Mouse (Mus musculus): ENCODE data around the gene Lingo3. TPM values are rescaled to one million over a fixed set of nuclear protein-coding genes. Genes with fewer than 3 reads are reported as not detected.

Lingo3 gene
- polyA plus RNA-seq, 1 experiment: not detected

GRCm38 (mm10) chr10:80793033-80793784 is 50.6 kb downstream of the Lingo3 start:
- Histone ChIP-seq H3K4me3 (replicated peaks) (no peak overlapping the region), H3K36me3 (ENCODE audit: control insufficient read depth) (peaks cover 91% of the 10 kb centered on the region)

GRCm38 (mm10) chr10:80792175-80793032 is 51.4 kb downstream of the Lingo3 start:
- Histone ChIP-seq H3K36me3 (ENCODE audit: control insufficient read depth) (peaks cover 99% of the 10 kb centered on the region), H3K4me1 (ENCODE audit: control insufficient read depth) (peaks cover 34% of the 10 kb centered on the region), H3K9me3 (ENCODE audit: control insufficient read depth, low read length) (no peaks in the 10 kb centered on the region), H3K27me3 (ENCODE audit: control insufficient read depth) (no peaks in the 10 kb centered on the region), H3K4me3 (replicated peaks) (no peak overlapping the region)
- TF ChIP-seq GATA1 (IDR thresholded peaks at IDR 0.05; ENCODE audit: low read length) (no peak), TAL1 (IDR thresholded peaks at IDR 0.05; ENCODE audit: low read length) (no peak)

More at GRCm38 (mm10) chr10:80793033-80793784, 50.6 kb downstream of the Lingo3 start:
- Histone ChIP-seq H3K27me3 (ENCODE audit: control insufficient read depth) (no peaks in the 10 kb centered on the region), H3K9me3 (ENCODE audit: control insufficient read depth, low read length) (no peaks in the 10 kb centered on the region), H3K4me1 (ENCODE audit: control insufficient read depth) (peaks cover 36% of the 10 kb centered on the region)
- TF ChIP-seq GATA1 (IDR thresholded peaks at IDR 0.05; ENCODE audit: low read length) (no peak), TAL1 (IDR thresholded peaks at IDR 0.05; ENCODE audit: low read length) (no peak)

DNA sequence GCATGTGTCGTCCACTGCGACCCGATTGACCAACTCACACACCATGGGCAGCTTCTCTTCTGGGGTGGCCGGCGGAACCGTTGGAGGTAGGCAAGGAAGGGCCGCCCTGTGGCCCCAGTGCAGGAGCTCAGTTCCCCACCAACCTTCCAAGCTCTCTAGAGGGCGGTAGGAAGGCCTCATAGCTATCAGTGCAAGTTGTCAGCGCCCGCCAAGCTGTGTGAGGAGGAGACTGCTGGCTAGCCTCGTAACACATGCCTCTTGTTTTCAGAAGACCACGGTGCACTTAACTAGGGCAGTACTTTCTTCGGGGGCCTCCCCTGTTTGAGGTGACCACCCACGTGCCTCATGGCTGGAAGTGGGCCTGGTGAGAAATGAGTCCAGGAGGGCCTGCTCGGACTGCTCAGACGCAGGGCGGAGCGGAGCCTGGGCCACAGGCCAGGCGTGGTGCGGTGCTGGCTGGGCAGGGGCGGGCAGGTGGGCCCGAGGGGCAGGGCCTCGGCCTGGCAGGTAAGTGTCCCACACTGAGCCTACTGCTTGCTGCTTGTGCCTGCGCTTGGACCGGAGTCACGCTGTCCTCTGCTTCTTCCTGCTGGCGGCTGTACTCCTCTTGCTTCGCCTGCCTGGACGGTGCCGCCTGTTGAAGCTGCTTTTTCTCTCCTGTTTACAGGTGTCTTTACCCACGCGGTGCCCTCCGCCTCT is 52.2 kb downstream of the Lingo3 start:
- H3K36me3 ChIP-seq (ENCODE audit: control insufficient read depth): peaks cover 99% of the 10 kb centered on the region

DNA sequence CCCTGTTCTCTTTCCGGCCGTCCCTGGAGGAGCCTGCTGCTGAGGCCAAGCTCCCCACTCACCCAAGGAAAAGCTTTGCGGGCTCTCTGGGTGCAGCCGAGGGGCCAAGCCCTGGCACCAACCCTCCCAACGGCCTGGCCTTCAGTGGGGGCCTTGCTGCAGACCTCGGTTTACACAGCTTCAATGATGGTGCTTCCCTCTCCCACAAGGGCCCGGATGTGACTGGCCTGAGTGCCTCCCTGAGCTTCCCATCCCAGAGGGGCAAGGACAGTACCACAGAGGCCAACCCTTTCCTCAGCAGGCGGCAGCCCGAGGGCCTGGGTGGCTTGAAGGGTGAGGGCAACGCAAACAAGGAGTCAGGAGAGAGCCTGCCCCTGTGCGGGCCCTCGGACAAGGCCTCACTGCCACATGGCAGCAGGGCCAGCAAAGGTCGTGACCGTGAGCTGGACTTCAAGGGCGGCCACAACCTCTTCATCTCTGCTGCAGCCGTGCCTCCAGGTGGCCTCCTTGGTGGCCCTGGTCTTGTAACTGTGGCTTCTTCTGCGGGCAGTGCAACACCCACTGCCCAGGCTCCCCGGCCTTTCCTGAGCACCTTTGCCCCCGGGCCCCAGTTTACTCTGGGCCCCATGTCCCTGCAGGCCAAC is 53.0 kb downstream of the Lingo3 start:
- H3K4me3 ChIP-seq (replicated peaks): no peak overlapping the region
- peaks cover 99% of the 10 kb centered on the region for H3K36me3 ChIP-seq (ENCODE audit: control insufficient read depth)
- TF ChIP-seq GATA1 (IDR thresholded peaks at IDR 0.05; ENCODE audit: low read length) (no peak), TAL1 (IDR thresholded peaks at IDR 0.05; ENCODE audit: low read length) (no peak)
- no peaks in the 10 kb centered on the region for H3K9me3 ChIP-seq (ENCODE audit: control insufficient read depth, low read length)
- H3K4me1 ChIP-seq (ENCODE audit: control insufficient read depth): peaks cover 18% of the 10 kb centered on the region
- no peaks in the 10 kb centered on the region for H3K27me3 ChIP-seq (ENCODE audit: control insufficient read depth)

More for the DNA sequence above, 52.2 kb downstream of the Lingo3 start:
- no peak overlapping the region for H3K4me3 ChIP-seq (replicated peaks)
- no peaks in the 10 kb centered on the region for H3K27me3 ChIP-seq (ENCODE audit: control insufficient read depth)
- H3K9me3 ChIP-seq (ENCODE audit: control insufficient read depth, low read length): no peaks in the 10 kb centered on the region
- peaks cover 26% of the 10 kb centered on the region for H3K4me1 ChIP-seq (ENCODE audit: control insufficient read depth)
- TF ChIP-seq TAL1 (IDR thresholded peaks at IDR 0.05; ENCODE audit: low read length) (no peak), GATA1 (IDR thresholded peaks at IDR 0.05; ENCODE audit: low read length) (no peak)

DNA sequence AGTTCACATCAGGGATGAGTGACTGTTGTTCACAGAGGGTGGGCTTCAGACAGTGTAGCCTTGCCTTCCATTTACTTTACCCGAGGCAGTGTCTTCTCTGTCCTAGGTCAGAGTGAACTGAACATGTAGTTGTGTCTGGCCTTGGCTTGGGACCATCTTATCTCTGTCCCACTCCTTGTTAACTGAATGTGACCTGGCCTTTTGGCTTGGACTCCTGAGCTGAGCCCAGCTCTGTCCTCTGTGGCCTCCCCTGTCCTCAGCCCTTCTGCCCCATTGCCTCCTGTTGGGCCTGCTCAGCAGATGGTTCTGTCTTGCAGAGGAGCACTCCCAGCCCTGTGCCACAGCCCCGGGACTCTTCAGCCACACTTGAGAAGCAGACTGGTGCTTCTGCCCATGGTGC is 56.3 kb downstream of the Lingo3 start:
- TF ChIP-seq TAL1 (IDR thresholded peaks at IDR 0.05; ENCODE audit: low read length): no peak
- TF ChIP-seq GATA1 (IDR thresholded peaks at IDR 0.05; ENCODE audit: low read length): no peak
- peaks cover 8% of the 10 kb centered on the region for H3K4me1 ChIP-seq (ENCODE audit: control insufficient read depth)
- H3K36me3 ChIP-seq (ENCODE audit: control insufficient read depth): peaks cover 99% of the 10 kb centered on the region

DNA sequence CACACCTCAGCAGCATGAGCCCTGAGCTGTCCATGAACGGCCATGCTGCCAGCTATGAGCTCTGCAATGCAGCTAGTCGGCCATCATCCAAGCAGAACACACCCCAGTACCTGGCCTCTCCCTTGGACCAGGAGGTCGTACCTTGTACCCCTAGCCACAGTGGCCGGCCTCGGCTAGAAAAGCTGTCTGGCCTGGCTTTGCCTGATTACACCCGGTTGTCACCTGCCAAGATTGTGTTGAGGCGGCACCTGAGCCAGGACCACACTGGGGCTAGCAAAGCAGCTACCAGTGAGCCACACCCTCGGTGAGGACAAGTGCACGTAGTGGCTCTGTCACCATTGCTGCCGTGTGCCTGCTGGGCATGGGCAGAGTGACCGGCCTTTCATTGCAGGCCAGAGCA is 57.9 kb downstream of the Lingo3 start:
- H3K9me3 ChIP-seq (ENCODE audit: control insufficient read depth, low read length): no peaks in the 10 kb centered on the region
- H3K4me3 ChIP-seq (replicated peaks): no peak overlapping the region
- H3K4me1 ChIP-seq (ENCODE audit: control insufficient read depth): peaks cover 3% of the 10 kb centered on the region
- no peaks in the 10 kb centered on the region for H3K27me3 ChIP-seq (ENCODE audit: control insufficient read depth)
- no peak for TF ChIP-seq GATA1 (IDR thresholded peaks at IDR 0.05; ENCODE audit: low read length)
- TF ChIP-seq TAL1 (IDR thresholded peaks at IDR 0.05; ENCODE audit: low read length): no peak
- peaks cover 99% of the 10 kb centered on the region for H3K36me3 ChIP-seq (ENCODE audit: control insufficient read depth)

More for the DNA sequence above, 56.3 kb downstream of the Lingo3 start:
- no peaks in the 10 kb centered on the region for H3K9me3 ChIP-seq (ENCODE audit: control insufficient read depth, low read length)
- no peak overlapping the region for H3K4me3 ChIP-seq (replicated peaks)
- H3K27me3 ChIP-seq (ENCODE audit: control insufficient read depth): no peaks in the 10 kb centered on the region

DNA sequence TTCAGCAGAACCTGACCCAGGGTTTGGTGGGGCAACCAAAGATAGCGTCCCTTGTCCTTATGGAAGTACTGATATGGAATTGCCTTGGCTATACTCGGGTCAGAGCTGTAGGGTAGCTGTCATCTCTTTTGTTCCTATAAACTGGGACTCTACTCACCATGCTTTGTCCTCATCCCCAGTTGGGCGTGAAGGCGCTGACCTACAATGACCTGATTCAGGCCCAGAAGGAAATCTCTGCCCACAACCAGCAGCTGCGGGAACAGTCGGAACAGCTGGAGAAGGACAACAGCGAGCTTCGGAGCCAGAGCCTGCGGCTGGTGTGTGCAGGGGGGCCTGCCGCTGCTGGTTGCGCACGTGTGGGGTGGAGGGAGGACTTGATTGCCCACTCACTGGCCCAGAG is 59.0 kb downstream of the Lingo3 start:
- TF ChIP-seq GATA1 (IDR thresholded peaks at IDR 0.05; ENCODE audit: low read length): no peak
- no peak for TF ChIP-seq TAL1 (IDR thresholded peaks at IDR 0.05; ENCODE audit: low read length)
- H3K27me3 ChIP-seq (ENCODE audit: control insufficient read depth): no peaks in the 10 kb centered on the region
- no peaks in the 10 kb centered on the region for H3K9me3 ChIP-seq (ENCODE audit: control insufficient read depth, low read length)
- no peak overlapping the region for H3K4me3 ChIP-seq (replicated peaks)
- H3K4me1 ChIP-seq (ENCODE audit: control insufficient read depth): peaks cover 2% of the 10 kb centered on the region
- H3K36me3 ChIP-seq (ENCODE audit: control insufficient read depth): peaks cover 99% of the 10 kb centered on the region

DNA sequence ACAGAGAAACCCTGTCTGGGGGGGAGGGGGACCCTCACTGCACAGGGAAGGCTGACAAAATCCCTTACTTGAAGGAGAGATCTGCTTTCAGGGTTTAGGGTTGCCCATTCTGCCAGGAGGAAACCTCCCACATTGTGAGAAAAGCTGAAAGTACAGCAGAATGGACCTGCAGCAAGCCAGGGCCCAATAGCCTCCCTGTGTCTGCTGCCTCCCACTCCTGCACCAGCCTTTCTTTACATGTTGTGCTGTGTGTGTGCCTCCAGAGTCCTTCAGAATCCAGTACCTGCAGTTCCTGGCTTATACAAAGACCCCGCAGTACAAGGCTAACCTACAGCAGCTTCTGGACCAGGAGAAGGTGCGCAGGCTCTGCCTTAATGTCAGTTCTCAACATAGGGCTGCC is 59.5 kb downstream of the Lingo3 start:
- Histone ChIP-seq H3K27me3 (ENCODE audit: control insufficient read depth) (no peaks in the 10 kb centered on the region), H3K36me3 (ENCODE audit: control insufficient read depth) (peaks cover 100% of the 10 kb centered on the region), H3K9me3 (ENCODE audit: control insufficient read depth, low read length) (no peaks in the 10 kb centered on the region), H3K4me1 (ENCODE audit: control insufficient read depth) (peaks cover 2% of the 10 kb centered on the region), H3K4me3 (replicated peaks) (no peak overlapping the region)
- TF ChIP-seq TAL1 (IDR thresholded peaks at IDR 0.05; ENCODE audit: low read length) (no peak), GATA1 (IDR thresholded peaks at IDR 0.05; ENCODE audit: low read length) (no peak)

Other genes starting within 250 kb of the Lingo3 start
- 6.8 and 7.3 TPM in 2 replicates for gene Scamp4, start 241.2 kb downstream of the Lingo3 start, polyA plus RNA-seq (2012)
- 4.1 and 6.2 TPM in 2 replicates for gene Adat3, start 241.2 kb downstream of the Lingo3 start, polyA plus RNA-seq (2012)
- 0.07 and 0.12 TPM in 2 replicates for gene Gm49322, start 238.0 kb downstream of the Lingo3 start, polyA plus RNA-seq (2012)
- gene Csnk1g2, start 221.2 kb downstream of the Lingo3 start, polyA plus RNA-seq (2012): 33.9 and 36.6 TPM in 2 replicates
- gene Btbd2, start 187.0 kb downstream of the Lingo3 start, polyA plus RNA-seq (2012): 2.6 and 3.2 TPM in 2 replicates
- 49.1 and 53.2 TPM in 2 replicates for gene Mknk2, start 165.9 kb downstream of the Lingo3 start, polyA plus RNA-seq (2012)
- 1.8 and 2.1 TPM in 2 replicates for gene Mob3a, start 142.1 kb downstream of the Lingo3 start, polyA plus RNA-seq (2012)
- 1.2 and 3.9 TPM in 2 replicates for gene Izumo4, start 141.9 kb downstream of the Lingo3 start, polyA plus RNA-seq (2012)
- gene Ap3d1, start 101.8 kb downstream of the Lingo3 start, polyA plus RNA-seq (2012): 2.5 and 2.6 TPM in 2 replicates
- gene Dot1l, start 88.8 kb downstream of the Lingo3 start, polyA plus RNA-seq (2012): 8.8 and 9.8 TPM in 2 replicates
- 68.4 and 69.3 TPM in 2 replicates for gene Sf3a2, start 45.8 kb downstream of the Lingo3 start, polyA plus RNA-seq (2012)
- gene Plekhj1, start 45.4 kb downstream of the Lingo3 start, polyA plus RNA-seq (2012): 32.7 and 39.3 TPM in 2 replicates
- gene Amh, start 38.8 kb downstream of the Lingo3 start, polyA plus RNA-seq (2012): 0.33 and 0.43 TPM in 2 replicates
- gene Jsrp1, start 30.5 kb downstream of the Lingo3 start, polyA plus RNA-seq (2012): not detected in 2 replicates
- gene Oaz1, start 17.4 kb downstream of the Lingo3 start, polyA plus RNA-seq (2012): 1,446 and 1,486 TPM in 2 replicates
- 17.4 and 20.7 TPM in 2 replicates for gene Lsm7, start 11.2 kb upstream of the Lingo3 start, polyA plus RNA-seq (2012)
- gene Sppl2b, start 11.2 kb upstream of the Lingo3 start, polyA plus RNA-seq (2012): 56.0 and 60.5 TPM in 2 replicates
- gene Tmprss9, start 27.8 kb upstream of the Lingo3 start, polyA plus RNA-seq (2012): 0.02 and 0.03 TPM in 2 replicates
- 29.2 and 32.1 TPM in 2 replicates for gene Timm13, start 56.9 kb upstream of the Lingo3 start, polyA plus RNA-seq (2012)
- 1.1 and 1.3 TPM in 2 replicates for gene Lmnb2, start 74.2 kb upstream of the Lingo3 start, polyA plus RNA-seq (2012)
- 0.15 and 0.16 TPM in 2 replicates for gene Gadd45b, start 86.0 kb upstream of the Lingo3 start, polyA plus RNA-seq (2012)
- not detected in 2 replicates for gene Gng7, start 170.9 kb upstream of the Lingo3 start, polyA plus RNA-seq (2012)
- gene Diras1, start 181.6 kb upstream of the Lingo3 start, polyA plus RNA-seq (2012): 0.01 TPM in 1 of 2 replicates, not detected in the other
- gene Slc39a3, start 193.4 kb upstream of the Lingo3 start, polyA plus RNA-seq (2012): 1.5 and 1.7 TPM in 2 replicates
- gene Sgta, start 216.1 kb upstream of the Lingo3 start, polyA plus RNA-seq (2012): 18.3 and 18.8 TPM in 2 replicates
- gene Thop1, start 226.0 kb upstream of the Lingo3 start, polyA plus RNA-seq (2012): 5.2 and 5.3 TPM in 2 replicates

Data from erythroblast, embryonic 14.5 days (primary cell).